Mouse (Mus musculus) B cell, adult 2 months (primary cell): Measurements from ENCODE around the gene Cd9.

Experiments used
- DNase-seq, 2 experiments: peaks; one replicate each; pipeline ENCODE4 v3.0.0; 2022

The Cd9 gene

DNA sequence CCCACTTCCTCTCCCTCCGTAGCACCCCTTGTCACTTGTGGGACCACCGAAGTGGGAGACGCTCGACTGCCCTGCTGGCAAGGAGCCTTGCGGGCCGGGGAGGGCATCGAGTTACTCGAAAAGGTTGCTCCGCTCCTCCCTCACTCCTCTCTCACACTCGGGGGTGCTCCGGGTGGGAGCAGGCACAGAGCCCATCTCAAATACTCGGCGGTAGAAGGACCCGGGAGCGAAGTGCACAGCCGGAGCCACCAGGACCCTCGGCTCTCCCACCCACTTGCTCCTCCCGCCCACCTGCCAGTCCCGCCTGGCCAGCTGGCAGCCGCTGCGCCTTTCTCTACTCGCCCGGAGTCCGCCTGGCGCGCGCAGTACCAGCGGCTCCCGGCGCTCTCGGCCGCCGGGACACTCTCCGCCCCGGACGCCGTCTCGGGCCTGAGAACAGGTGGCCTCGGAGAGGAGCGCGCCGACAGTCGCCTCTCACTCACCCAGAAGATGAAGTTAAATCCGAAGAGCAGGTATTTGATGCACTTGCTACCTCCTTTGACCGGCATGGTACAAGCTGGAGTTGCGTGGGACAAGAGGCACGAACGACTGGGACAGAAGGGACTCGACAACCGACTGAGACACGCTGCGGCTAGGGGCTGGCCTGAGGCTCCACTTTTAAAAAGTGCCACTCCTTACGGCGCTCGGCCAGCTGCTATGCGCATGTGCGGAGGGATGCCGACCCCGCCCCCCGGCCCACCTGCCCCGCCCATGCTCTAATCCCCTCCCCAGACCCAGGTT, at the start of gene Cd9:
Gene Cd9, minus strand, starts transcription at position 700 of the 780 bp plus-strand sequence.
- DNase-seq: peak; percentile 41 to 53

DNA sequence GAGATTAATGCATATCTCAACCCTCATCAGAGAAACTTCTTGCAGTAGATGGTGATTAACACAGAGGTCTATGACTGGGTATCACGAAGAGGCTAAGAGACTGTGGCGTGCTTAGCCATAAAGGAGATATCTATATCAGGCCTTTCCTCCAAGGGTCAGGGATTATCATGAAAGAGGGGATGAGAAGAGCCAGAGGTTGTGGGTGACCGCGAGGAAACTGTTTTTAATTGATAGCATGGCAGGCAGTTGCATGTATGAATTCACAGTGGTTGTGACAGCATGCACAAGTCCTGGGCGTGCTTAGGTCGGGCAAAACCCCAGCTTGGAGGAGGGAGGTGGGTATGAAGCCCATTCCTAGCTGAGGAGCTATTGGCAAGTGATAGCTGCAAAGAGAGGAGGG, 46.7 kb upstream of the Cd9 start:
- DNase-seq: no peak

DNA sequence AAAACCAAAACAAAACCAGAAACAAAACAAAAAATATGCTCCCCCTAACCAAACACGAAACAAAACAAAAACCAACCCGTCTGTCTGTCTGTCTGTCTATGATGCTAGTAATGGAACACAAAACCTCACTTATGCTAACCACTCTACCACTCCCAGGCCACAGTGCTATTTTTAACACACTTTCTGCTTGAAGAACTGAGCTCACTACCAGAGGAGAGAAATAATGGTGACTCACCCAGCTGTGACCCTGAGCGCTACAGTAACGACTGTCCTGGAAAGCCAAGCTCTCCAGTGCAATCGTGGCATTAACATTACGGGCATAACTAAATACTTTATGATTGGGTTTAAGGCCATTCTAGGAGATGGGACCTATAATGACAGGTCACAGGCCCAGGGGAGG, 46.2 kb upstream of the Cd9 start:
- DNase-seq: no peak

DNA sequence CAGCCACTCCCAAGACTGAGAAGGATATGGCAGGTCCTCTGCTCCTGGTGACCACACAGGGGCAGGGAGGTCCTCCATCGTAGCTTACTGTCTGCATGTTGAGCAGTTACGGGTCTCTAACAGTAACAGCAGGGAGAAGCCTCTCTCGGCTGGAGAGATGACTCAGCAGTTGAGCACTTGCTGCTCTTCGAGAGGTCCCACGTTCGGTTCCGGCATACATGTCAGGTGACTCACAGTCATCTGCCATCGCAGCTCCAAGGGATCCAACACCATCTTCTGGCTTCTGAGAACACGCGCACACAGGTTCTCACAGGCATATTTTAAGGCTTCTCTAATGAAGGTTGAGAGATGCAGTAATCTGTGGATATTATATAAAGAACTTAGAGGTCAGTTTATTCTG, 45.6 kb upstream of the Cd9 start:
- DNase-seq: no peak

DNA sequence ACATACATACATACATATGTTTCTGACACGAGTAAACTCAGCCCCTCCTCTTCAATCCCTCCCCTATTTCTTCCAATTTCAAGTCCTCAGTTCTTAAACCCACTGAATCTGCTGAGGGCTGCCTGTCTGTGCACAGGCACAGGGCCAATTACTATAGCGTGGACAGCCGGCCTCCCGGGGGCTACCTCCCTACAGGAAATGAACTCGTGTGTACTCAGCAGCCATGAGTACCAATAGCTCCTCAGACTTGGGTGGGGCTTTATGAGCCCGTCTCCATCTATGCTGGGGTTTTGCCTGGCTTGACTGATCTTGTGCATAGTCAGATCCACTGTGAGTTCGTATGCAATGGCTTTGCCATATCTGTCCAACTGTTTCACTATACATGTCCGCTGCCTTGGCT, 44.8 kb upstream of the Cd9 start:
- DNase-seq: peak in 1 of 2 experiments; percentile 7

DNA sequence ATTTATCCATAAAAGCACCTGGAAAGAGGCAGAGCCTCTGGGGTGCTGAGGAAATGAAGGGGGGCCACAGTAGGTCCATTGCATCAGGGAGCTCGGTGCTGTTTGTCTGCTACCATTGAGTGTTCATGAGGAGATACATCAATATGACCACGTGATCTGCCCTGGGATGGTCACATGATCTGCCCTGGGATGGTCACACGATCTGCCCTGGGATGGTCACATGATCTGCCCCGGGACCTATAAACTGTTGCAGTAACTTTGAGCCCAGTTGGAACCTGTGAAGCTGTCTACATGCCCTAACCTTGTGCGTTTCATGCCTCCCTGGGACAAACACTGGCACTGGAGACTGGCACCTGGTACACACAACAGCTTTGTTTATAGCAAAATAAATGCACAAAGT, 43.9 kb upstream of the Cd9 start:
- DNase-seq: no peak

DNA sequence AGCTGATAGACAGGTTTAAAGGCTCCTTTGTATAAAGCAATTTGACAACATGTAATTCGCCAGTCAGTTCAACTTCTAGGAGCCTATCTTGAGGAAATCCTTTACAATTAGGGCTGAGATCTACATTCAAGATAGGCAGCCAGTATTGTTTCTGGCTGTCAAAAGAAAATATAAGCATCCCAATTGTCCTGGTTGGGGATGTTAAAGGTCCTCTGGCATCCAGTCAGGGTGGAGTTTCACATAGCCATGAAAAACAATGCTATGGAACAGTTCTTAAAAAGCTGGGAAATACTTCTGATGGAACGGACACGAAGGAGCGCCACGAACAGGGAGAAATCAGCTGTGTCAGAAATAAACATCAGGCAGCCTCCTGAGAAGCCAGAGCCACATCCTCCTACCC, 40.4 kb upstream of the Cd9 start:
- no peak for DNase-seq

DNA sequence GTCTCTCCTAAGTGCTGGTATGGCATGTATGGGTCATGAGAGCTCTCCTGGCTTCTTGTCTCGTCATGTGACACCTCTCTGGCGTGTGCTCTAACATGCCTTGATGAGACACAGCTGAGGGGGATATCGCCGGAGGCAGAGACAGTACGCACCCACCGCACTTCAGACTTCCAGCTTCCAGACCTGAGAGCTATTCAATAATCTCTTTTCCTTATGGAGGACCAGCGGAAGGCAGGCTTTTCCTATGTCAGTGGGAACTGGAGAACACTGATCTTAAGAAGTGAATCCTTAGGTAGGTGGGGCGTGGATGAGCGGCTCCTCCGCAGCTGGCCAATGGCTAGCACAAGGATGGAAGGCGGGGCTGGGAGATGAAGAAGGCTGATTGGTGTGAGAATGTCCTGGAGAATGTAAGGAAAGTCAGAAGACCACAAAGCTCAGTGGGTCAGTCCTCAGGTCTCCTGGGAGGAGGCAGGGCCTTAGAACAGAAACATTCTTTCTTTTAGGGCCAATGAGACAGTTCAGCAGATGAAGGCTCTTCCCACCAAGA, 38.6 kb upstream of the Cd9 start:
- DNase-seq: no peak

DNA sequence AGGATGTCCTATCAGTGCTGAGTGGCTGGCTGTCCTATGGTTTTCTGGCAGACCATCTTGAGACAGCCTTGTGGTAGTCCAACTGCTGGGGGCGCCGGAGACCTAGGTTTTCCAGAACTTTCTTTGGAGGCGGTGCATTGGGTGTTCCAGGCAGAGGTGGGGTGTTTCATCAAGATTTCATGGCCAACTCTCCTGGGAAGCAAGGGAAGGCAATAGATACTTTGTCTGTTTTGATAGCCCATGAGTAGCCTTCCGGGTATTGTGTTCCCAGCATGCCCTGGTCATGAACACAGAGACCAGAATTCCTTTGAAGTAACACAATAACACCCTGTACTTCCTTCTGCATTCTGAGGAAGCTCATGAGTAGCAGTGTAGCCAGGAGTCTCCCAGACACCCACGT, 34.9 kb upstream of the Cd9 start:
- no peak for DNase-seq

DNA sequence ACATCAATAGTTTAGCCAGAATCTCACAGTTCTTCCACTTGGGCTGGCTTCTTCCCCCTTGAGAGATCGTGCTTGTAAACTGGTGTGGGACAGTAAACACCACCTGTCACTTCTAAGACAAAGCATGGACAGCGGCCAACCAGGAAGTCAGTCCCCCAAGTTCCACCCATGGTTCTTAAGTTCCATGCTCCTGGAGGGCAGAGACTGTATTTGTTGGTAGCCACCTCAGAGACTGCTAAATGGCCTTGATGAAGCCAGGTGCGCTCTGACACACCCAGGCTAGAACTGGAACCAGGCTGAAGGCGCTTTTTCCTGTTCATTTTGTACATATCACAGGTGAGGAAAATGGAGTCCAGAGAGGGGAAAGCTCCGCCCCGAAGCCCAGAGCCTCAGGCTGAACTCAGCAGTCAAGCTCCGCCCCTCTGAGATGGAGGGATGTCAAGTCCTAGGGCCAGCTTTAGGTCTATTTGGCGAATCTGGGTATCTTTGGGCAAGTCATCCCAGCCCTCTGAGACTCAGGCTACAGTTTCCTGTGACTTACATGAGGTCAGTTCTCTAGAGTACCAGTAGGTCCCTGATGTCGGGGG, 34.1 kb upstream of the Cd9 start:
- no peak for DNase-seq

DNA sequence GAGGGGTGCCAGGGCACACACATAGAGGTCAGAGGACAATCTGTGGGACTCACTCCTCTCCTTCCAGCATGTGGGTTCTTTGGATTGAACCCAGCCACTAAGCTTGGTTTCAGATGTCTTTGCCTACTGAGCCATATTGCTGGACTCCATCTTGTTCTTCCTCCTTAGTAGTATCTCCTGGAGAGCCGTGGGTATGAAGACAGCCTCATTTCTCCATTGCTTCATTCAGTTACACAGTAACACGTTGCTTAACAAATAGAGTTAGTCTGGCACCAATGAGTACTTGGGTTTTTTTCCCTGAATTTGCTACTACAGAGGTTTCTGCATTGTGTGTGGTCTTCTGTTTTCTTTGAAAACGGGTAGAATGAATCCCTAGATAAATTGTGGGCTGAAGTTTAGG, 31.5 kb upstream of the Cd9 start:
- no peak for DNase-seq

DNA sequence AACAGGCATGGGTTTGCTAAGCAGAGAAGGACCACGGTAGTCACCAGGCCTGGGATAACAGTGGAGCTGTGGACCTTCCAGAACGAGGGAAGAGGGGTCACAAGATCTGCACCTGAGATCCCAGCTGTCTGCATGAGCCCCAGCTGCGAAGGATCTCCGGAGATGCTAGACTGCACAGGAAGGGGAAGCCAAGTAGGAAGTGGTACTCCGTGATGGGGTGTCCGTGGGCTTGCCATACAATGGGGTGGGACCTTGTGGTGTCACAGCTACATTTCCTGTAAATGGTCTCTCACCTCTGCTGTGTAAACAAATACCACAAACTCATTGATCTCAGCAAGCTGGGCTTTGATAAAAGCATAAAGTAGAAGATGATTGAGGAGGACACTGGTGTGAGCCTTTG, 29.4 kb upstream of the Cd9 start:
- peak; percentile 42 to 52 for DNase-seq

DNA sequence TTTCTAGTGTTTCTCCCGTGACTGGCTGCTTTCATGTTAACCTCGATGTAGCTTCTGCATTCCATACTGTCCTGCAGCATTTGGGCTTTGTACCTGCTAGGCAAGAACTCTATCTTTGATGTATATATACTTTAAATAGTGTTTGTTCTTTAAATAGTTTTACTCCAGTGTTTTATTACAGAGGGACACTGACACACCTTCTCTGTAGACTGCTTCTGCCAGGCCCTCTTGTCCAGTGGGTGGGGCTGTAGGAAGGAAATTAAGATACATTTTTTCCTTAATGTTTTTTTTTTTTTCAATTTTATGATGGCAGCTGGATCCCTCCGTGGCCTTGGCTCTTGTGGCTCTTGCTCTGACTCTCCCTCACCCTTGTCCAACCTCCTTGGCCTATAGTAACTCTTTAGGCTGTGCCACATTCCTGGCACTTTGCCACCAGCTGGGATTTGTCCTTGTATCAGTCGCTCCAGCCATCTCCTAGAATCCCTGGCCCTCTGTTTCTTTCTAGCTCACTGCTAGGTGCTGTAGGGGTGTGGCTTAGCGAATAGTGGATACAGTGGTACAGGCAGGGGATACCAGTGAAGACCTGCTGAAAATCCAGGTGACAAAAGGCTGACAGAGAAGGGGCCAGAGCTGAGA, 27.1 kb upstream of the Cd9 start:
- DNase-seq: no peak

DNA sequence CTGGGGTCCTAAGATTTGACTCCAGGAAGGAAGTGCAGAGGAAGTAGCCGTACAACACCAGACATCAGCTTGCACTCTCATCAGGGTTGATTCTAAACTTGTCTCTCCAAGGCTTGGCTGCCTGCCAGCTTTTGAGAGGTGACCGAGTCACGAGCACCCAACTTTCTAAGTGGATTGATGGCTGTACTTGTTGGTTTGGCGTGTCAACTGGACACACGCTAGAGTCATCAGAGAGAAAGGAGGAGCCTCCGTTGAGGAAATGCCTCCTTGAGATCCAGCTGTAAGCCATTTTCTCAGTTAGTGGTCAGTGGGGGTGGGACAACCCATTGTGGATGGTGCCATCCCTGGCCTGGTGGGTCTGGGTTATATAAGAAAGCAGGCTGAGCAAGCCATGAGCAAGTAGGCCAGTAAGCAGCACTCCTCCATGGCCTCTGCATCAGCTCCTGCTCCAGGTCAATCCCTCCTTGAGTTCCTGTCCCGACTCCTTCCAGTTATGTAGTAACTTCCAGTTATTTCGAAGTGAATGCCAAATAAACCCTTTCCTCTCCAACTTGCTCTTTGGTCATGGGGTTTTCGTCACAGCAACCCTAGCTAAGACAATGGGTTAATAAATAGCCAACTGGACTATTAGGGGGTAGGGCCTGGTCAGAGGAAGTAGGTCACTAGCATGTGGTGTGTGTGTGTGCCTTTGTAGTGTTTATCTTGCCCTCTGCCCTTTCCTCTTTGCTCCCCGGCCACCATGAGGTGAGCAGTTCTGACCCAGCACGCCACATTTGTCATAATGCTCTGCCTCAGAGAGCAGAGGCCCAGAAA, 21.1 kb upstream of the Cd9 start:
- no peak for DNase-seq

DNA sequence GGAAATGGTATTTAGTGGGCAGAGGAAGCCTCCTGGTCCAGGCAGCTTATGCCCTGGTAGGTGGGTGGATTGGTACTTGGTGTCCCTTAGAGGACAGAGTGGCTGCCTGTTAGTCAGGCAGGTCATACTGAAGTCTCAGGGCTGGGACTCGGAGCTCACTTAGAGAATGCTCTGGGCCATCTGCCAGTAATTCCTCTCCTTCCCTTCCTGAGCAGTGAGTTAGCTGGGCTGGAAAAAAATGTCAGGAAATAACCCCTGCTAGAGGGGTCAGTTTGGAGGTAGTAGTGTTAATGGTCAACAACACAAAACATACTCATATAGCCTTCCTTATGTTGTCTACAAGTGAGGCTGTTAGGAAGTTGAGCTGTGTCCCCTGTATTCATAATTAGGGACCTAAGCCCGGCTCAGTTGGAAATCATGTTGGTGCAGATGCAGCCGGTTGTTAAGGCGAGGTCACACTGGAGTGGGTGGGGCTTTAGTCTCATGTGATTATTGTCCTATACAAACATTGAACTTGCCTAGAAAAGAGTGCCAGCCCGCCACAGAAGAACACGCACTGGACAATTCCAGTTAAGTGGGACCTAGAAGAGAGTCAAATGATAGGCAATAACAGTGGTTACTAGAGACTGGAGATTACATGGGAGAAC, 18.5 kb upstream of the Cd9 start:
- no peak for DNase-seq

DNA sequence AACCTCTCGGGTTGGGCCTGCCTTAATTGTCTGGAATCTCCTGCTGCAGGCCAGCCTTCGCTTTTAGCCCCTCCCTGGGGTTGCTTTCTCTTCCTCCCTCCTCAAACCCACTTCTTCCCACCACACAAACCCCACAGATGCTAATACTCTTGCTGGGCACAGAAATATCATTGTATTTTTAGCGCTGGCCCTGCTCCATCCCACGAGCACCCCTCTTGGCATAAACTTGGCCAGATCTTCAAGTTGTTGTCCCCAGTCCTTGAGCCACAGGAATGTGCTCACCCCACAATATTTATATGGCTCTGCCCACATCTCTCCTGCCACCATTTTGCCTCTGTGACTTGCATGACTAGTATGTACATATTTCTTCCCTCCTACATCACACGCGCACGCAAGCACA, 16.6 kb upstream of the Cd9 start:
- DNase-seq: no peak

DNA sequence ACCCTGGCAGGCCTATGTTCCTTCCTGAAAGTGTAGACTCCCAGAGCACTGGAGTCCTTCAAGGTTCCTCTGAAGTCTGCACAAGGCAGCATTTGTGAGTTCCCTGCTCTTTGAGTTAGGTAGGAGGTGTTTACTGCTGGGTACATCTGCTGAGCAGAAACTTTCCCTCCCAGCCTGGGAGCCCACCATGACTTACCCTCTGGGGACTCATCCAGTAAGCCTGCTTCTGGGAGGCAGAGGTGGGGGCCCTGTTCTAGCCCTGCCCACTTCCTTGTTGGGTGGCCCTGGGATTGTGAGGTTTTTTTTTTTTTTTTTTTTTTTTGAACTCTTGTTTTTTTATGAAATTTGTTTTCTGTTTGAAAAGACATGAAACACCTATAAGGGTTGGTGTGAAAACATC, 16.1 kb upstream of the Cd9 start:
- no peak for DNase-seq

DNA sequence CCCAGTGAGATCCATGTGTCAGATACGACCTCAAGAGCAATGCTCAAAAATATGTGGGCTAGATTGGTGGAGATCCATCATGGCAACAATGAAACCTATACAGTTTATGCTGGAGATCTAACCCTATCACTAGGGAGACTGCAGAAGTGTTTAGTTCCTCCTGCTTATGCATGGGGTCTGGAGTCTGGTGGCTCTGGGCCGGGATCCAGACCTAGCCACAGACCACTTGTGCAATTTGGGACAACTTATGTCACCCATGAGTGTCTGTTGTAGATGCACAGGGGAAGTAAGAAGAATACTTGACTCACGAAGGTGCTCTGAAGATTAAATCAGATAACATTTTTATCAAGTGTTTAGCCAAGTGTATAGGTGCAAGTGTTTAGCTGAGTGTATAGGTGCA, 15.2 kb upstream of the Cd9 start:
- no peak for DNase-seq

DNA sequence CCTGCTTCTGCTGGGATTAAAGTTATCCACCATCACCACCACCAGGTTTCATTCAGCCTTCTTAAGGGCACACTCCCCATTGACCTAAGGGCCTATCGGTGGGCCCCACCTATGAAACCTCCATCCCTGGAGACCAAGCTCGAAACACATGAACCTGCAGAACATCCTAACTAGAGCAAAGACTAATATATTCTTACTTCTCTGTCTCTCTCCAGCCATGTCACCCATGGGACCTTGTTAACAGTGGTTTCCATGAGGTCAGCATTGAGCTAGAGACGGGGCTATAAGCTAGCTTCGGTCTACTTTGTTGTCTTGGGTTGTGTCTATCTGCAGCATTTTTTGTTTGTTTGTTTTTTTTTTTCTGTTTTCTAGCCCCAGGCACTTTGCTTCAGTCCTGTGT, 11.8 kb upstream of the Cd9 start:
- no peak for DNase-seq

DNA sequence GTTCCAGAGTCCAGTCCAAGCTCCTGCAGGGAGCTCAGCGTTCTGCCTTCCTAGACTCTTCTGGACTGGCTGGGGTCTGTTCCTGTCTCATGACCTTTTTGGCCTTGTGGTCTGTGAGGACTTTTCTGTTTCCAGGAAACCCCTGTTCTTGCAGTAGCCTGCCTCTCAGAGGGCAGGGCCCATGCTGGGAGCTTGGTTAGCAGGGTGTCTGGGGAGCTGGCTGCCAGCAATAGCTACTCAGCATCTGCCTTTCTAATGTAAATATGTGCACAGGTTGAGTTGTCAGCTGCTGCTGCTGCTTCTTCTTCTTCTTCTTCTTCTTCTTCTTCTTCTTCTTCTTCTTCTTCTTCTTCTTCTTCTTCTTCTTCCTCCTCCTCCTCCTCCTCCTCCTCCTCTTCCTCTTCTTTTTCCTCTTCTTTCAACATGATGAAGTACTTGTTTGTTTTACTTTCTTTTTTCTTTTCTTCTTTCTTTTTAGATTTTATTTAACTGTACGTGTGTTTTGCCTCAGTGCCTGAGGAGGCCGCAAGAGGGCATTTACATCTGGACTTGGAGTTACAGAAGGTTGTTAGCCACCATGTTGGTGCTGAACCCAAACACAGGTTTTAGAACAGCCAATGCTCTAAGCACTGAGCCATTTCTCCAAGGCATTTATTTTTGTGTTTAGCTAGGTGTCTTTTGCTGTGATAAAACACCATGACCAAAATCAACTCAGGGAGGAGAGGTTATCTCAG, 10.2 kb upstream of the Cd9 start:
- no peak for DNase-seq

DNA sequence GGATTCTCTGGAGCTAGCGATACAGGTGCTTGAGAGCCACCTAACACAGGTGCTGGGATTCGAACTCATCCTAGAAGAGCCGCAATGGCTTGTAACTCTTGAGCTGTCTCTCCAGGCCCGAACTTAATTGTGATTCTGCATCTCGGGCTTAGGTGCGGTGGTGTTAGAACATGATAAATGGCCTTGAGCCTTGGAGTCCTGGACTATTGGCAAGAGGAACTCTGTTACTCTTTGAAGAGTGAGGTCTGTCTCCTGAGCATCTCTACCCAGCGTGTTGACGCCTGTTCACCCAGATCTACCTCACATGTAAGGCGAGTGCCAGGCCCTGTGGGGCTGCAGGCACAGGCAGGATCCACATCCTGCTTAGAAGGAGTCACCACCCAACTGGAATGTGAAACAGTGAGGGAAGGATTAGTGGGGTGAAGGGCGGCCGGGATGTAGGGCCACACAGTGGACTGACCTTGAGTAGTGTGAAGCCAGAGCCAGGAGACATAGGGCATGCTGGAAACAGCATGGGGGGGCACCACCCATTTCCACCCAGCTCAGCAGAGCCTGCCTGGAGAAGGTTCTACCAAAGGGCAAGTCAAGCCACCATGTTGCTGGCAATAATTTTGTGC, 8.7 kb upstream of the Cd9 start:
- no peak for DNase-seq

DNA sequence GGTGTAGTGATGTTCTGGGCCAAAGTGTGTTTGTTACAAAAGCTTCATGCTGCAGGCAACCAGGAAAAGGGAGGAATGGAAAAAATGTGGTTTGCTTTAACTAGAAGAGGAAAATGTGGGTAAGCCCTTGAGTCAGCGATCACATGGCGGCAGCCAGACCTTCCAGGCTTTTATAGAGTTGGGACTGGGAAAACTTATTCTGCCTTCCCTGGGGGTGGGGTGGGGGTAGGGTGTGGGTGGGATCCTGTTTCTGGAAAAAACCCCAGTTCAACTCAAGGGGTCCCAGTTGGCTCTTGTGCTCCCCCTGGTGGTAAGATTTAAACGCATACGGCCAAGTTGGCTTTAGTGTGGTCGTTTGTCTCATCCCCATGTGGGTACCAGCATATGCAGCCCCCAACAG, 3.5 kb upstream of the Cd9 start:
- DNase-seq: peak; percentile 50
